Mouse (Mus musculus) megakaryocyte progenitor cell, adult 5-6 weeks (primary cell): ENCODE results near the gene Fam89b. TPM values are rescaled to one million over a fixed set of nuclear protein-coding genes. Genes with fewer than 3 reads are reported as not detected.

Experiments
- ATAC-seq: replicated peaks from 2 replicates; pipeline ENCODE4 v1.8.0; 2016; ENCODE audit warnings: mild to moderate bottlenecking, moderate TSS enrichment, inconsistent platforms; ENCODE audit not compliant: poor library complexity
- total RNA-seq, 2 experiments: library from RNA; stranded (forward) in 1 of 2; stranded (reverse) in 1 of 2; fragments of 157-497, 149-512 nt in 1 of 2; fragments of 200-1000 nt in 1 of 2; gene quantifications; 2 replicates each; pipeline versions ENCODE4 v1.2.3 to v1.2.4; 2015 to 2017

Fam89b gene
- total RNA-seq, 2 experiments from 2014 or later, result 22.9 to 40.5 TPM

DNA sequence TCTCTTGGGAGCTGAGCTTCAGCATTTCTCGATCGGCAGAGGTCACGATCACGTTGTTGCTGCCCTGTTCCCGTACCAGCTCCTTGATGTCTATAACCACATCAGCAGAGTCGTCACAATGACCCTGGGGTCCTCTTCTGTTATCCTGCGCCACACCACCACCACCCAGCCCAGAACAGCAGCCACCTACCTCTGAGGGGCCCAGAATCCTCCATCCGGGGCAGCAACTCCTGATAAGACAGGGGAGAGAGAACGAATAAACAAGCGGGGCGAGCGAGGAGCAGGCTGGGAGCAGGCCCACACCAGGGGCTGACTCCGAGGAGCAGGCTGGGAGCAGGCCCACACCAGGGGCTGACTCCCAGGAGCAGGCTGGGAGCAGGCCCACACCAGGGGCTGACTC, 43.0 kb downstream of the Fam89b start:
- no peak for ATAC-seq

DNA sequence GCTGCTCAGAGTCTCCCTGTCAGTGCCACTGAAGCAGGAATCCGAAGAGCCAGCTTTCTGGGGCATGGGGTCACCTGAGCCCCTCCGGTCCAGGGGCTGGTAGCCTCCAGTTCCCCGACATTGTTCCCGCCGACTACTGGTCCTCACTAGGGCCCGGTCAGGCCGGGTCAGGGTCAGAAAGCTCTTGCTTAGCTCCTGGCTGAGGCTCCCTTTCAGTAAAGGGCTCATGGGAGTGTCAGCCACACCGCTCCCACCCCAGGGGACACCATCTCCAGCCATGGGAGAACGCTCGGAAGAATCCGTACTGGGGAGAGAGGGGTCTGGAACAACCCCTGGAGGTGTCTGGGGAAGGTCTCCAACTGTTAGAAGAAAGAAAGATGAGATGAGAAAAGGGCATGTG, 43.6 kb downstream of the Fam89b start:
- ATAC-seq, result no peak

DNA sequence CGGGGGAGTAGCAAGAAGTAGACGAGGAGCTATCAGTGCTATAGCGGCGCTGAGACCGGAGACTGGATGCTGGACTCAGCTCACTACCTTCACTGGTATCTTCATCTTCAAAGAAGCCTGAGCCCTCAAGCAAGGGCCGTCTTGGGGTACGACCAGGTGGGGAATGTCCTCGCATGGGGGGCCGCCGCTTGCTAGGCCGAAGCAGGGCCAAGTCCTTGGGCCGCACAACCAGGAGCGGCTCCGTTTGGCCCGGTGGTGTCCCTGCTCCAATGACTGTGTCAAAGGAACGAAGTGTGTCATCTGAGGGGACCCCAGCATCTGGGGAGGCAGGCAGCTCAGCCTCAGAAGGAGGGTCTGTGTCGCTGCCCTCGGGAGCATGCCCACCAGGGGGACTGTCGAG, 44.0 kb downstream of the Fam89b start:
- ATAC-seq, result no peak

DNA sequence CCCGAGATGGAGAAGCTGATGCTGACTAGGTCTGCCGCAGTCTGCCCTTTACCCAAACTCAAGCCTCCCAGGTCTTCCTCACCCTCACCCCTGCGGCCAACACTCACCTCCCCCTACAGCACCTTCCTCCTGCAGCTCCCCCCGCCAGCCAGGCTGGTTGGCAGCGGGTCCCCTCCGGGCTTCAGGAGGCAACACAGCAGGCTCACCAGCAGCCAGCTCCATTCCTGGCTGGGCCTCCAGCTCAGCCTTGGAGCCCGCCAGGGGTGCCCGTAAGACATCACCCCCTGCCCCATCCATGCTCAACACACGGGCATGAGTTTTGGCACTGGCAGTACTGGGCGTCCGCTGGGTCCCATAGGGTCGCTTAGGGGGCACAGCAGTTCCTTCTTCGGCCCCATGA, 44.5 kb downstream of the Fam89b start:
- no peak for ATAC-seq

DNA sequence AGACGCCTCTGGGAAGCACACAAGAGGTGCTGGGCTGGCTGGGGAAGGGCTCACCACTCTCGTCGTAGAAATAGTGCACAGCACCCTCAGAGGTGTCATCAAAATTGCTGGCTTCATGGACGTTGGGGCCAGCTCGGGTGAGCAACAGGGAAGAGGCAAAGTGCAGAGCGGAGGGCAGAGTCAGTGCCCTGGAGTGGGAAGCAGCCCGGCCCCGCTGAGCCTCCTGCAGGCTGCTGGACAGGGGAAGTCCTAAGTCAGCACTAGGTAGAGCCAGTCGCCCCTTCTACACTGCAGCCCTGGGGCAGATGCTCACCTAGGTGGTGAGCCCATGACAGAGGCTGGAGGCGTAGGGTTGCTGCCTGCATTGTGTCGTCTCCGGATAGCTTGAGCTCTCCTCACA, 45.2 kb downstream of the Fam89b start:
- ATAC-seq, result no peak

DNA sequence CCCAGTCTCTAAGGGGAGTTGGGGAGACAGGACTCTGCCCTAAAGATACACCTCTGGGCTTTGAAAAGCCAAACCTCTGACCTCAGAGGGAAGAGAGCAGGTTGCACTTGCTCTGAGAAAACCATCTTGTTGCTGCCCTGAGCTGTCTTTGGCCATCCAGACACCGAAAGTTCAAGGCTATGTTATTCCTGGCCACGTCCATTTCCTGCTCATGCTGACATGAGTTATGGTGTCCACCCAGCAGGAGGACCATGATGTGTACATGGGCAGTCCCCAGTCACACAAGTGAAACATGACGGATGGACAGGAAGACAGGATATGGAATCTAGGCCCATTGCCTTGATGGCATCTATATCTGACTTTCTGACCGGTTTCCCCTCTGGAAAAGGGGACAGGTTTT, 49.0 kb downstream of the Fam89b start:
- ATAC-seq, result no peak

Other genes starting within 250 kb of the Fam89b start
- gene Mus81, start 241.3 kb downstream of the Fam89b start, total RNA-seq (2015), result 20.4 and 28.8 TPM in 2 replicates
- gene Mus81, start 241.3 kb downstream of the Fam89b start, total RNA-seq (2017), result 10.3 and 11.6 TPM in 2 replicates
- gene Cfl1, start 239.2 kb downstream of the Fam89b start, total RNA-seq (2015), result 1,737 and 1,793 TPM in 2 replicates
- gene Cfl1, start 239.2 kb downstream of the Fam89b start, total RNA-seq (2017), result 1,233 and 1,355 TPM in 2 replicates
- 0.66 and 1.7 TPM in 2 replicates for gene 1700020D05Rik, start 225.9 kb downstream of the Fam89b start, total RNA-seq (2015)
- gene 1700020D05Rik, start 225.9 kb downstream of the Fam89b start, total RNA-seq (2017), result 1.5 TPM in 1 of 2 replicates, not detected in the other
- gene Snx32, start 219.1 kb downstream of the Fam89b start, total RNA-seq (2015), result 0.73 and 2.8 TPM in 2 replicates
- gene Snx32, start 219.1 kb downstream of the Fam89b start, total RNA-seq (2017), result 1.7 and 1.9 TPM in 2 replicates
- gene Ovol1, start 169.0 kb downstream of the Fam89b start, total RNA-seq (2015), result not detected in 2 replicates
- not detected in 2 replicates for gene Ovol1, start 169.0 kb downstream of the Fam89b start, total RNA-seq (2017)
- 8.9 and 10.5 TPM in 2 replicates for gene Ap5b1, start 161.6 kb downstream of the Fam89b start, total RNA-seq (2015)
- gene Ap5b1, start 161.6 kb downstream of the Fam89b start, total RNA-seq (2017), result 7.4 and 9.6 TPM in 2 replicates
- 80.3 and 150 TPM in 2 replicates for gene Rnaseh2c, start 127.8 kb downstream of the Fam89b start, total RNA-seq (2015)
- gene Rnaseh2c, start 127.8 kb downstream of the Fam89b start, total RNA-seq (2017), result 83.2 and 112 TPM in 2 replicates
- 35.1 and 40.2 TPM in 2 replicates for gene Kat5, start 119.4 kb downstream of the Fam89b start, total RNA-seq (2015)
- 51.8 and 60.1 TPM in 2 replicates for gene Kat5, start 119.4 kb downstream of the Fam89b start, total RNA-seq (2017)
- 37.2 and 40.0 TPM in 2 replicates for gene Rela, start 92.2 kb downstream of the Fam89b start, total RNA-seq (2015)
- gene Rela, start 92.2 kb downstream of the Fam89b start, total RNA-seq (2017), result 36.4 and 43.2 TPM in 2 replicates
- 16.4 and 24.2 TPM in 2 replicates for gene Sipa1, start 65.9 kb downstream of the Fam89b start, total RNA-seq (2015)
- 19.2 and 24.0 TPM in 2 replicates for gene Sipa1, start 65.9 kb downstream of the Fam89b start, total RNA-seq (2017)
- 13.0 and 16.1 TPM in 2 replicates for gene Map3k11, start 40.9 kb downstream of the Fam89b start, total RNA-seq (2015)
- 19.2 and 22.9 TPM in 2 replicates for gene Map3k11, start 40.9 kb downstream of the Fam89b start, total RNA-seq (2017)
- gene Pcnx3, start 40.7 kb downstream of the Fam89b start, total RNA-seq (2015), result 21.6 and 24.5 TPM in 2 replicates
- 15.6 and 15.7 TPM in 2 replicates for gene Pcnx3, start 40.7 kb downstream of the Fam89b start, total RNA-seq (2017)
- gene Kcnk7, start 25.3 kb downstream of the Fam89b start, total RNA-seq (2015), result not detected in 2 replicates
- 0.14 TPM in 1 of 2 replicates, not detected in the other for gene Kcnk7, start 25.3 kb downstream of the Fam89b start, total RNA-seq (2017)
- gene Ehbp1l1, start 3.3 kb downstream of the Fam89b start, total RNA-seq (2015), result 7.9 and 8.1 TPM in 2 replicates
- 27.2 and 30.3 TPM in 2 replicates for gene Ehbp1l1, start 3.3 kb downstream of the Fam89b start, total RNA-seq (2017)
- gene Ltbp3, start 11.3 kb upstream of the Fam89b start, total RNA-seq (2015), result 6.1 and 7.6 TPM in 2 replicates
- 2.7 and 5.6 TPM in 2 replicates for gene Ltbp3, start 11.3 kb upstream of the Fam89b start, total RNA-seq (2017)
- gene Scyl1, start 41.8 kb upstream of the Fam89b start, total RNA-seq (2015), result 15.7 and 19.9 TPM in 2 replicates
- gene Scyl1, start 41.8 kb upstream of the Fam89b start, total RNA-seq (2017), result 23.9 and 28.2 TPM in 2 replicates
- gene Frmd8, start 145.6 kb upstream of the Fam89b start, total RNA-seq (2015), result 15.7 and 16.3 TPM in 2 replicates
- 16.2 and 17.7 TPM in 2 replicates for gene Frmd8, start 145.6 kb upstream of the Fam89b start, total RNA-seq (2017)
- 28.7 and 30.5 TPM in 2 replicates for gene Slc25a45, start 148.2 kb upstream of the Fam89b start, total RNA-seq (2015)
- 30.2 and 39.5 TPM in 2 replicates for gene Slc25a45, start 148.2 kb upstream of the Fam89b start, total RNA-seq (2017)
- 0.32 and 0.81 TPM in 2 replicates for gene Tigd3, start 164.5 kb upstream of the Fam89b start, total RNA-seq (2015)
- gene Tigd3, start 164.5 kb upstream of the Fam89b start, total RNA-seq (2017), result 1.5 and 2.8 TPM in 2 replicates
- gene Dpf2, start 183.4 kb upstream of the Fam89b start, total RNA-seq (2015), result 47.6 and 50.3 TPM in 2 replicates
- gene Dpf2, start 183.4 kb upstream of the Fam89b start, total RNA-seq (2017), result 65.1 and 83.0 TPM in 2 replicates
- not detected in 2 replicates for gene Cdc42ep2, start 195.2 kb upstream of the Fam89b start, total RNA-seq (2015)
- 0.07 TPM in 1 of 2 replicates, not detected in the other for gene Cdc42ep2, start 195.2 kb upstream of the Fam89b start, total RNA-seq (2017)
- 60.9 and 76.7 TPM in 2 replicates for gene Pola2, start 234.5 kb upstream of the Fam89b start, total RNA-seq (2015)
- 57.4 and 61.3 TPM in 2 replicates for gene Pola2, start 234.5 kb upstream of the Fam89b start, total RNA-seq (2017)